Mouse (Mus musculus) neural tube, embryonic 11.5 days (tissue): ENCODE measurements at regions not wholly inside any gene's neighbourhood (a gene's known extent, or its start where the extent isn't known, plus 50 kb on each side); places are given as distances from the start of the nearest gene placed in this dataset.

ENCODE experiments used
- ATAC-seq: fragments of 200-750 bp; cut with Nextera tagmentation; 2 replicates; pipeline ENCODE4 v1.8.0; 2017; ENCODE audit warnings: moderate number of reproducible peaks, mild to moderate bottlenecking, moderate TSS enrichment, moderate library complexity; ENCODE audit not compliant: insufficient read depth, low FRiP score, low TSS enrichment
- DNase-seq: peaks from one replicate; pipeline ENCODE4 v3.0.0-alpha.2; 2015; ENCODE audit warnings: low spot score
- H3K27ac ChIP-seq: fragments of 300-500 bp; sonication (generic); 2 replicates; pipeline ENCODE4 v1.5.1; 2014; ENCODE audit warnings: low read depth, mild to moderate bottlenecking, low read length
- H3K27me3 ChIP-seq: fragments of 300-500 bp; sonication (generic); 2 replicates; pipeline ENCODE4 v1.6.1; 2014; ENCODE audit warnings: mild to moderate bottlenecking, low read length, mixed read lengths; ENCODE audit not compliant: control insufficient read depth, insufficient read depth
- H3K36me3 ChIP-seq: fragments of 300-500 bp; sonication (generic); 2 replicates; pipeline ENCODE4 v1.6.1; 2014; ENCODE audit warnings: mild to moderate bottlenecking, low read length, moderate library complexity, mixed read lengths; ENCODE audit not compliant: control insufficient read depth, insufficient read depth
- H3K4me1 ChIP-seq: fragments of 300-500 bp; sonication (generic); 2 replicates; pipeline ENCODE4 v1.6.1; 2014; ENCODE audit warnings: low read length, mixed read lengths; ENCODE audit not compliant: control insufficient read depth, insufficient read depth
- H3K4me2 ChIP-seq: fragments of 300-500 bp; sonication (generic); 2 replicates; pipeline ENCODE4 v1.6.1; 2014; ENCODE audit warnings: low read depth, mild to moderate bottlenecking, moderate library complexity
- H3K4me3 ChIP-seq: fragments of 300-500 bp; sonication (generic); 2 replicates; pipeline ENCODE4 v1.5.1; 2014; ENCODE audit warnings: low read depth, low read length
- H3K9ac ChIP-seq: fragments of 300-500 bp; sonication (generic); 2 replicates; pipeline ENCODE4 v1.6.1; 2014; ENCODE audit warnings: mild to moderate bottlenecking, low read length
- H3K9me3 ChIP-seq: fragments of 300-500 bp; sonication (generic); 2 replicates; pipeline ENCODE4 v1.6.1; 2016; ENCODE audit warnings: low read length; ENCODE audit not compliant: control insufficient read depth
- WGBS: fragments of 180-500 bp; shearing (Covaris S2); extraction: QIAGEN DNeasy Blood & Tissue Kit; methylation state at CpG from one replicate; pipeline ENCODE4 v1.1.7; 2014; 5-methylcytosine and 5-hydroxymethylcytosine counted together

DNA sequence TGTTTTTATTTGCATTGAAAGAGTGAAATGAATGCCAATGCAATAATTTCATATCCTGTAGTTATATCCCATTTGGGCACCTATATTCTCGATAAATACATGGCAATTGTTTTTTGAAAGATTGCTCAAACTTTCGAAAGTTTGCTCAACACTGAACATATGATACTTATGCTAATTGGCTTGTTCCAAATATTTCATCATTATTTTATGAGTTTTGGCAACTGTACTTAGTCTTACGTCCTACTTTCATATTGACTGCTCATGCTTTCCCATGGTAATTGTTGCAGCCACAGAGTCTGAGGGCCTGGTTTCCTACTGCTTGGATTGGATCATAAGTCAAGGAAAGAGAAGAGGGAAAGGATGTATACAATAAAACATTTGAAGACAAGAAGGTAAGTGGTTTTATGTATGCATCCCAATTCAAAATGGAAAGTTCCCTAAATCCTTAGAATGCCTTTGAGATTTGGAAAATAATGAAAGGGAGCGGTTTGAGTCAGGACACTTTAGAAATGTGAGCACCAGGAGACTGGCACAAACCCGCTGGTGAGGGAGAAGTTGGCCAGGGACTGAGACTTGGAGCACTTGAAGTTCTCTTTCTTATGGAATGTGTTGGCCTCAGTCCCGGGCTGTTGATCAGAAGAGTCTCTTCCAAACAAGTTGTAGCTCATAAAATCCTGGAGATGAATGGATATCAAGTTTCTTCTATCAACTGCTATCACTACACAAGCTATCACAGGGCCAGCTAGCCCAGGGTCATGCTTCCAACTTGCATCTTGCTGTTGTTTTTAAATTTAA, 63.8 kb upstream of the Cblb start:
- no peak for DNase-seq
- ATAC-seq, result no peak
- Histone ChIP-seq H3K4me1 (no peaks in the 10 kb centered on the region), H3K9me3 (no peaks in the 10 kb centered on the region), H3K4me3 (no peak overlapping the region), H3K36me3 (no peaks in the 10 kb centered on the region), H3K9ac (no peak overlapping the region), H3K27me3 (no peaks in the 10 kb centered on the region), H3K27ac (no peak overlapping the region), H3K4me2 (no peak overlapping the region)
- 90% methylated on average over 6 of the region's 6 CpGs for WGBS
